Mouse (Mus musculus) megakaryocyte, embryonic 14.5 days (primary cell): Measurements from ENCODE around the gene Traip.

Source experiments
- FLI1 ChIP-seq: IDR thresholded peaks from 2 replicates; pipeline ENCODE4 v1.6.1; 2012; ENCODE audit warnings: low read length, inconsistent platforms, mixed read lengths
- GATA1 ChIP-seq: IDR thresholded peaks from 3 replicates; pipeline ENCODE4 v1.6.1; 2012; ENCODE audit warnings: mixed read lengths, low read length, inconsistent platforms, borderline replicate concordance

DNA sequence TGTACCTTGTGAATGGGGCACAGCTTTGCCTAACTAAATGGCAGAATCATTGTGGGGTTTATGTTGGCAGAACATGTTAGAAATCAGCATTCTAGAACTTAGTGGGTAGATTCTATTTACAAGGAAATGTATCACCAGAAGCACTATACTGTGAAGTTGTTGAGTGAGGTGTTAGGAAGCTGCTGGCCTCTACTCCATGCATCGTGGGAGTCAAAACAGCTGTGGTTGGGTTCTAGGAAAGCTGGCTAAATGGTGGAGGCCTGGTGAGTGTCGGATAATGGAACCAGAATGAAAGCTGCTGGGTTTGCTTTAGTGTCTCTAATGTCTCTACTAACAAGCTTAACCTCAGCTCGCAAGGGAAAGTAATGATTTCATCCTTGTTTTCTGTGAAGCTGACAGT, 67.2 kb downstream of the Traip start:
- no peak for TF ChIP-seq FLI1
- TF ChIP-seq GATA1 = no peak
